Mouse (Mus musculus) layer of hippocampus, postnatal 14 days (tissue): ENCODE results near the gene Jakmip3. TPM values are rescaled to one million over a fixed set of nuclear protein-coding genes. Genes with fewer than 3 reads are reported as not detected.

Experiments
- DNase-seq, 2 experiments: peaks; one replicate each; pipeline ENCODE4 v3.0.0; 2021 to 2022; ENCODE audit warnings: low spot score in 2 of 2, mixed read lengths in 1 of 2
- long read RNA-seq, 2 experiments: library from polyadenylated mRNA; stranded (forward); transcript quantifications; one replicate each; pipeline ENCODE4 v2.0.0; 2021
- total RNA-seq, 2 experiments: library from RNA; stranded (reverse); gene quantifications; 2 replicates each; pipeline ENCODE4 v1.2.3; 2021

Gene Jakmip3
- 10 to 100 TPM; 54.3 to 55.0 TPM for total RNA-seq
- long read RNA-seq, experiment 1, partial matches to known transcripts, result 1 of 1 reads
- long read RNA-seq, experiment 1, other reads (novel, unspliced or antisense), result 0 of 1 reads
- long read RNA-seq, experiment 2, partial matches to known transcripts, result 0 of 5 reads
- long read RNA-seq, experiment 2, other reads (novel, unspliced or antisense), result 5 of 5 reads

- peak in 1 of 2 experiments; percentile 59 for DNase-seq
Observed at GRCm38 (mm10) chr7:138940612-138941461, at the start of gene Jakmip3. TSS of gene Jakmip3 (plus strand) at chr7:138940730.

- no peak for DNase-seq
Observed at GRCm38 (mm10) chr7:138898122-138898521, 42.4 kb upstream of the Jakmip3 start.

GRCm38 (mm10) chr7:138898743-138899142 lies 41.8 kb upstream of the Jakmip3 start:
- DNase-seq, result no peak

- DNase-seq, result no peak
Observed at GRCm38 (mm10) chr7:138903886-138904435, 36.6 kb upstream of the Jakmip3 start.

GRCm38 (mm10) chr7:138906441-138906840 lies 34.1 kb upstream of the Jakmip3 start:
- no peak for DNase-seq

GRCm38 (mm10) chr7:138907043-138907442 lies 33.5 kb upstream of the Jakmip3 start:
- no peak for DNase-seq

- DNase-seq, result no peak
Observed at GRCm38 (mm10) chr7:138907976-138908375, 32.6 kb upstream of the Jakmip3 start.

- DNase-seq, result no peak
Observed at GRCm38 (mm10) chr7:138908768-138909276, 31.7 kb upstream of the Jakmip3 start.

- peak; percentile 68 to 81 for DNase-seq
Observed at GRCm38 (mm10) chr7:138909277-138910192, 31.0 kb upstream of the Jakmip3 start, which contains the start of gene Bnip3. TSS of gene Bnip3 (minus strand) at chr7:138909519.

GRCm38 (mm10) chr7:138910193-138910562 lies 30.4 kb upstream of the Jakmip3 start:
- no peak for DNase-seq

GRCm38 (mm10) chr7:138913616-138914015 lies 26.9 kb upstream of the Jakmip3 start:
- no peak for DNase-seq

- no peak for DNase-seq
Observed at GRCm38 (mm10) chr7:138919156-138919944, 21.2 kb upstream of the Jakmip3 start.

GRCm38 (mm10) chr7:138921611-138922010 lies 18.9 kb upstream of the Jakmip3 start:
- DNase-seq, result no peak

GRCm38 (mm10) chr7:138923756-138924425 lies 16.6 kb upstream of the Jakmip3 start:
- no peak for DNase-seq

- DNase-seq, result peak in 1 of 2 experiments; percentile 82
Observed at GRCm38 (mm10) chr7:138928456-138928855, 12.1 kb upstream of the Jakmip3 start.

- DNase-seq, result no peak
Observed at GRCm38 (mm10) chr7:138934523-138934922, 6.0 kb upstream of the Jakmip3 start.

- DNase-seq, result no peak
Observed at GRCm38 (mm10) chr7:138938991-138939390, 1.5 kb upstream of the Jakmip3 start.

GRCm38 (mm10) chr7:138940256-138940611 lies 296 bp upstream of the Jakmip3 start:
- DNase-seq, result peak; percentile 71 to 75

- no peak for DNase-seq
Observed at GRCm38 (mm10) chr7:138941571-138941970, 1.0 kb downstream of the Jakmip3 start.

GRCm38 (mm10) chr7:138942301-138942700 lies 1.8 kb downstream of the Jakmip3 start:
- no peak for DNase-seq
